Comparison of ENCODE assay signal across 8 mouse cellular contexts in the genomic region with DNA sequence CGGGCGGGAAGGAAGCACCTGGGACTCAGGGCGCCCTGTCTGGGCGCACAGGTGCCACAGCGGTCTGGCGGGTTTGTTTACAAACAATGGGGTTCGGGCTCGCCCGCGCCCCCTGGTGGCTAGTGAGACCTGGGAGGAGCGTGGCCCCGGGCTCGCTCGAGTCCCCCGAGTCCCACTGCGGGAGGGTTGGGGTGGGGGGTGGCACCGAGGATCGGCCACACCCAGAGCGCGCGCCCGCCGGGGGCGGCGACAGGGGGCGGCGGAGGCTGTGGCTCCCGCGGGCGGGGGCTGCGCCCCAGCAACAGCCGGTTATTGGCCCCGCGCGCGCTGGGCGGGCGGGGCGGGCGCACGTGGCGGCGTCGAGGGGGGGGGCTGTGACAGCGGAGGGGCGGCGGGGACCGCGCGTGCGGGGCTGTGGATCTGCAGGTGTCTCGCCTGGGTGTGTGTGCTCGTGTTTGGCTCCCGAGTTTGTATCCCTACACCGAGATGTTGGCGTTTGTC. TPM values are rescaled to one million over a fixed set of nuclear protein-coding genes. Genes with fewer than 3 reads are reported as not detected.
DNase-seq lines count a peak whose midpoint lies in the region; ATAC-seq and TF ChIP-seq lines count a peak whose summit lies in the region.

No protein-coding gene starts in this region.

- ATAC-seq in embryonic facial prominence, embryonic 15.5 days (ENCODE audit: insufficient number of reproducible peaks, low FRiP score, low TSS enrichment, low read depth) = 0 out of 2 replicates have a peak, but pooled peaks have one; percentile 6
- peak; percentile 11; the same call in 1 of the 2 replicates for ATAC-seq in kidney, embryonic 14.5 days (ENCODE audit: low FRiP score, low TSS enrichment)
- ATAC-seq in liver, embryonic 12.5 days = peak; percentile 30
- peak; percentile 8; the same call in 1 of the 2 replicates for ATAC-seq in stomach, embryonic 15.5 days (ENCODE audit: insufficient read depth, low FRiP score, low read depth)

- no peak for TF ChIP-seq POLR2A in bone marrow macrophage, adult 2 months (IDR thresholded peaks at IDR 0.05; ENCODE audit: borderline replicate concordance, low read depth, low read length)

- DNase-seq in CD4-positive, CD25-positive, alpha-beta regulatory T cell, adult 2 months (ENCODE audit: low read depth, low spot score) = peak; percentile 95
- DNase-seq in heart, embryonic 10.5 days (ENCODE audit: low spot score) = peak; percentile 91
- peak; percentile 96 for DNase-seq in naive thymus-derived CD4-positive, alpha-beta T cell, adult 2 months (ENCODE audit: low read depth)

- peak overlapping the region; percentile 99 for H3K4me3 ChIP-seq in bone marrow macrophage, adult 2 months (ENCODE audit: insufficient read depth, low read length)
- H3K4me3 ChIP-seq in embryonic facial prominence, embryonic 15.5 days (replicated peaks) = peak overlapping the region; percentile 65
- peak overlapping the region; percentile 94 for H3K4me3 ChIP-seq in heart, embryonic 10.5 days
- peak overlapping the region; percentile 79 for H3K4me3 ChIP-seq in kidney, embryonic 14.5 days (ENCODE audit: low read length)
- H3K4me3 ChIP-seq in liver, embryonic 12.5 days = peak overlapping the region; percentile 84
- H3K4me3 ChIP-seq in stomach, embryonic 15.5 days (replicated peaks) = peak overlapping the region; percentile 74

- H3K4me2 ChIP-seq in embryonic facial prominence, embryonic 15.5 days (replicated peaks) = peak overlapping the region; percentile 99
- peak overlapping the region; percentile 98 for H3K4me2 ChIP-seq in kidney, embryonic 14.5 days (replicated peaks; ENCODE audit: low read depth, low read length)
- peak overlapping the region; percentile 100 for H3K4me2 ChIP-seq in liver, embryonic 12.5 days
- H3K4me2 ChIP-seq in stomach, embryonic 15.5 days = peak overlapping the region; percentile 99

- no peaks in the 10 kb centered on the region for H3K36me3 ChIP-seq in embryonic facial prominence, embryonic 15.5 days
- H3K36me3 ChIP-seq in heart, embryonic 10.5 days = no peaks in the 10 kb centered on the region
- no peaks in the 10 kb centered on the region for H3K36me3 ChIP-seq in kidney, embryonic 14.5 days (ENCODE audit: control insufficient read depth, insufficient read depth, low read length)
- H3K36me3 ChIP-seq in liver, embryonic 12.5 days = no peaks in the 10 kb centered on the region
- H3K36me3 ChIP-seq in stomach, embryonic 15.5 days = no peaks in the 10 kb centered on the region

- H3K9ac ChIP-seq in embryonic facial prominence, embryonic 15.5 days = peak overlapping the region; percentile 56
- H3K9ac ChIP-seq in kidney, embryonic 14.5 days (ENCODE audit: low read depth, low read length) = peak overlapping the region; percentile 89
- H3K9ac ChIP-seq in liver, embryonic 12.5 days = peak overlapping the region; percentile 99
- peak overlapping the region; percentile 22; the same call in 1 of the 2 replicates for H3K9ac ChIP-seq in stomach, embryonic 15.5 days

- peaks cover 33% of the 10 kb centered on the region for H3K4me1 ChIP-seq in bone marrow macrophage, adult 2 months (ENCODE audit: control insufficient read depth, insufficient read depth, low read length)
- peaks cover 60% of the 10 kb centered on the region for H3K4me1 ChIP-seq in embryonic facial prominence, embryonic 15.5 days
- peaks cover 68% of the 10 kb centered on the region for H3K4me1 ChIP-seq in heart, embryonic 10.5 days
- peaks cover 26% of the 10 kb centered on the region for H3K4me1 ChIP-seq in kidney, embryonic 14.5 days (ENCODE audit: control insufficient read depth, insufficient read depth, low read length)
- H3K4me1 ChIP-seq in liver, embryonic 12.5 days = peaks cover 84% of the 10 kb centered on the region
- H3K4me1 ChIP-seq in stomach, embryonic 15.5 days = peaks cover 58% of the 10 kb centered on the region

- TF ChIP-seq CTCF in bone marrow macrophage, adult 2 months (IDR thresholded peaks at IDR 0.05; ENCODE audit: low read depth, low read length) = peak; percentile 37

- peak overlapping the region; percentile 97 for H3K27ac ChIP-seq in bone marrow macrophage, adult 2 months (ENCODE audit: insufficient read depth, low read depth, low read length)
- peak overlapping the region; percentile 68 for H3K27ac ChIP-seq in embryonic facial prominence, embryonic 15.5 days (replicated peaks)
- peak overlapping the region; percentile 98 for H3K27ac ChIP-seq in heart, embryonic 10.5 days
- peak overlapping the region; percentile 74 for H3K27ac ChIP-seq in kidney, embryonic 14.5 days (ENCODE audit: low read depth, low read length)
- H3K27ac ChIP-seq in liver, embryonic 12.5 days = peak overlapping the region; percentile 98
- peak overlapping the region; percentile 78 for H3K27ac ChIP-seq in stomach, embryonic 15.5 days

- no peaks in the 10 kb centered on the region; the same call in 1 of the 2 replicates for H3K27me3 ChIP-seq in embryonic facial prominence, embryonic 15.5 days
- no peaks in the 10 kb centered on the region for H3K27me3 ChIP-seq in heart, embryonic 10.5 days (ENCODE audit: insufficient read depth, poor library complexity, severe bottlenecking)
- H3K27me3 ChIP-seq in kidney, embryonic 14.5 days (ENCODE audit: control insufficient read depth, insufficient read depth, low read length) = no peaks in the 10 kb centered on the region
- peaks cover 9% of the 10 kb centered on the region for H3K27me3 ChIP-seq in liver, embryonic 12.5 days (replicated peaks)
- no peaks in the 10 kb centered on the region for H3K27me3 ChIP-seq in stomach, embryonic 15.5 days (replicated peaks)

- H3K9me3 ChIP-seq in embryonic facial prominence, embryonic 15.5 days (replicated peaks) = no peaks in the 10 kb centered on the region
- no peaks in the 10 kb centered on the region for H3K9me3 ChIP-seq in heart, embryonic 10.5 days
- H3K9me3 ChIP-seq in kidney, embryonic 14.5 days (ENCODE audit: control insufficient read depth, low read length) = no peaks in the 10 kb centered on the region
- no peaks in the 10 kb centered on the region for H3K9me3 ChIP-seq in liver, embryonic 12.5 days (replicated peaks)
- H3K9me3 ChIP-seq in stomach, embryonic 15.5 days = no peaks in the 10 kb centered on the region

- WGBS in embryonic facial prominence, embryonic 15.5 days = under 1% methylated on average over 47 of the region's 56 CpGs
- under 1% methylated on average over 53 of the region's 56 CpGs for WGBS in heart, embryonic 10.5 days
- WGBS in kidney, embryonic 14.5 days = under 1% methylated on average over 21 of the region's 56 CpGs
- WGBS in liver, embryonic 12.5 days (ENCODE audit: insufficient replicate concordance) = under 1% methylated on average over 35 of the region's 56 CpGs
- WGBS in stomach, embryonic 15.5 days = 0% methylated on average over 34 of the region's 56 CpGs

RNA-seq across cellular contexts. Expression of gene Bbc3, which starts 1.9 kb away (rescaled TPM):
- polyA plus RNA-seq in bone marrow macrophage, adult 2 months (2012; ENCODE audit: insufficient read depth, insufficient read length, missing spikeins) = 26.6 and 27.6 TPM in 2 replicates
- polyA plus RNA-seq in embryonic facial prominence, embryonic 15.5 days (2015; fragmentation: Nextera tagmentation; extraction: Ambion mirVana) = 5.1 and 7.5 TPM in 2 replicates
- polyA plus RNA-seq in heart, embryonic 10.5 days (2016; fragmentation: Nextera tagmentation; extraction: Ambion mirVana) = 8.3 and 9.5 TPM in 2 replicates
- polyA plus RNA-seq in kidney, embryonic 14.5 days (2014; fragmentation: Nextera tagmentation; extraction: Ambion mirVana) = 8.6 and 13.8 TPM in 2 replicates
- polyA plus RNA-seq in liver, embryonic 12.5 days (2016; fragmentation: Nextera tagmentation; extraction: Ambion mirVana) = 5.9 and 7.6 TPM in 2 replicates
- 6.7 and 7.4 TPM in 2 replicates for polyA plus RNA-seq in stomach, embryonic 15.5 days (2015; fragmentation: Nextera tagmentation; extraction: Ambion mirVana)

RNA-seq across cellular contexts. Expression of gene Ccdc9, which starts 23.5 kb away (rescaled TPM):
- polyA plus RNA-seq in bone marrow macrophage, adult 2 months (2012; ENCODE audit: insufficient read depth, insufficient read length, missing spikeins) = 143 and 146 TPM in 2 replicates
- 27.0 and 31.1 TPM in 2 replicates for polyA plus RNA-seq in embryonic facial prominence, embryonic 15.5 days (2015; fragmentation: Nextera tagmentation; extraction: Ambion mirVana)
- 19.6 and 31.0 TPM in 2 replicates for polyA plus RNA-seq in heart, embryonic 10.5 days (2016; fragmentation: Nextera tagmentation; extraction: Ambion mirVana)
- 24.6 and 28.3 TPM in 2 replicates for polyA plus RNA-seq in kidney, embryonic 14.5 days (2014; fragmentation: Nextera tagmentation; extraction: Ambion mirVana)
- 29.7 and 30.0 TPM in 2 replicates for polyA plus RNA-seq in liver, embryonic 12.5 days (2016; fragmentation: Nextera tagmentation; extraction: Ambion mirVana)
- polyA plus RNA-seq in stomach, embryonic 15.5 days (2015; fragmentation: Nextera tagmentation; extraction: Ambion mirVana) = 26.7 and 27.0 TPM in 2 replicates

RNA-seq across cellular contexts. Expression of gene Inafm1, which starts 36.7 kb away (rescaled TPM):
- polyA plus RNA-seq in bone marrow macrophage, adult 2 months (2012; ENCODE audit: insufficient read depth, insufficient read length, missing spikeins) = 11.7 and 14.0 TPM in 2 replicates
- polyA plus RNA-seq in embryonic facial prominence, embryonic 15.5 days (2015; fragmentation: Nextera tagmentation; extraction: Ambion mirVana) = 29.6 and 32.8 TPM in 2 replicates
- polyA plus RNA-seq in heart, embryonic 10.5 days (2016; fragmentation: Nextera tagmentation; extraction: Ambion mirVana) = 6.2 and 10.0 TPM in 2 replicates
- 19.3 and 19.8 TPM in 2 replicates for polyA plus RNA-seq in kidney, embryonic 14.5 days (2014; fragmentation: Nextera tagmentation; extraction: Ambion mirVana)
- polyA plus RNA-seq in liver, embryonic 12.5 days (2016; fragmentation: Nextera tagmentation; extraction: Ambion mirVana) = 8.6 and 8.8 TPM in 2 replicates
- polyA plus RNA-seq in stomach, embryonic 15.5 days (2015; fragmentation: Nextera tagmentation; extraction: Ambion mirVana) = 20.5 and 21.1 TPM in 2 replicates

RNA-seq across cellular contexts. Expression of gene C5ar1, which starts 50.7 kb away (rescaled TPM):
- polyA plus RNA-seq in bone marrow macrophage, adult 2 months (2012; ENCODE audit: insufficient read depth, insufficient read length, missing spikeins) = 463 and 511 TPM in 2 replicates
- 4.4 and 4.5 TPM in 2 replicates for polyA plus RNA-seq in embryonic facial prominence, embryonic 15.5 days (2015; fragmentation: Nextera tagmentation; extraction: Ambion mirVana)
- 0.31 and 1.0 TPM in 2 replicates for polyA plus RNA-seq in heart, embryonic 10.5 days (2016; fragmentation: Nextera tagmentation; extraction: Ambion mirVana)
- 1.2 and 1.8 TPM in 2 replicates for polyA plus RNA-seq in kidney, embryonic 14.5 days (2014; fragmentation: Nextera tagmentation; extraction: Ambion mirVana)
- polyA plus RNA-seq in liver, embryonic 12.5 days (2016; fragmentation: Nextera tagmentation; extraction: Ambion mirVana) = 1.7 and 2.1 TPM in 2 replicates
- 3.7 and 4.1 TPM in 2 replicates for polyA plus RNA-seq in stomach, embryonic 15.5 days (2015; fragmentation: Nextera tagmentation; extraction: Ambion mirVana)

Comparison
In these comparisons a context has a peak if more than half of its experiments do, and no peak if none do; other contexts are left out.
1. Peak in every context shown above with its lines: DNase-seq, ATAC-seq, H3K4me3 ChIP-seq and H3K27ac ChIP-seq.
2. H3K9ac ChIP-seq: peak in every context shown above with its lines; median percentile 99 in liver, embryonic 12.5 days; 89 in kidney, embryonic 14.5 days; 56 in embryonic facial prominence, embryonic 15.5 days; 22 in stomach, embryonic 15.5 days.